Mouse (Mus musculus): ENCODE measurements at regions not wholly inside any gene's neighbourhood (a gene's known extent, or its start where the extent isn't known, plus 50 kb on each side); places are given as distances from the start of the nearest gene placed in this dataset.

GRCm38 (mm10) chr6:13305873-13306272 is 81.1 kb upstream of the Vwde start:
- Histone ChIP-seq H3K27me3 (ENCODE audit: control insufficient read depth, insufficient read depth, low read length) (no peaks in the 10 kb centered on the region), H3K4me3 (ENCODE audit: low read depth, low read length) (no peak overlapping the region), H3K36me3 (ENCODE audit: control insufficient read depth, insufficient read depth, low read length) (no peaks in the 10 kb centered on the region), H3K4me1 (ENCODE audit: control insufficient read depth, insufficient read depth, low read length) (no peaks in the 10 kb centered on the region), H3K9ac (ENCODE audit: low read length) (no peak overlapping the region), H3K4me2 (no peak overlapping the region), H3K9me3 (ENCODE audit: control insufficient read depth, low read length) (no peaks in the 10 kb centered on the region), H3K27ac (ENCODE audit: low read depth, low read length) (no peak overlapping the region)
- 88% methylated on average over 5 of the region's 5 CpGs for WGBS
- DNase-seq (ENCODE audit: low spot score, missing footprints) (no peak), ATAC-seq (ENCODE audit: low FRiP score) (no peak)

GRCm38 (mm10) chr6:13298171-13298570 is 73.4 kb upstream of the Vwde start:
- Histone ChIP-seq H3K4me2 (no peak overlapping the region), H3K36me3 (ENCODE audit: control insufficient read depth, insufficient read depth, low read length) (no peaks in the 10 kb centered on the region), H3K9ac (ENCODE audit: low read length) (no peak overlapping the region), H3K4me3 (ENCODE audit: low read depth, low read length) (no peak overlapping the region), H3K9me3 (ENCODE audit: control insufficient read depth, low read length) (no peaks in the 10 kb centered on the region), H3K4me1 (ENCODE audit: control insufficient read depth, insufficient read depth, low read length) (no peaks in the 10 kb centered on the region), H3K27me3 (ENCODE audit: control insufficient read depth, insufficient read depth, low read length) (no peaks in the 10 kb centered on the region), H3K27ac (ENCODE audit: low read depth, low read length) (no peak overlapping the region)
- WGBS = 81% methylated on average over 3 of the region's 3 CpGs
- DNase-seq (ENCODE audit: low spot score, missing footprints) (no peak), ATAC-seq (ENCODE audit: low FRiP score) (no peak)

GRCm38 (mm10) chr6:13297110-13297509 is 72.3 kb upstream of the Vwde start:
- WGBS = 85% methylated on average over 3 of the region's 3 CpGs
- no peak overlapping the region for H3K27ac ChIP-seq (ENCODE audit: low read depth, low read length)
- DNase-seq (ENCODE audit: low spot score, missing footprints) = no peak
- no peak for ATAC-seq (ENCODE audit: low FRiP score)
- no peaks in the 10 kb centered on the region for H3K4me1 ChIP-seq (ENCODE audit: control insufficient read depth, insufficient read depth, low read length)
- no peak overlapping the region for H3K4me3 ChIP-seq (ENCODE audit: low read depth, low read length)
- H3K4me2 ChIP-seq = no peak overlapping the region
- H3K27me3 ChIP-seq (ENCODE audit: control insufficient read depth, insufficient read depth, low read length) = no peaks in the 10 kb centered on the region
- H3K36me3 ChIP-seq (ENCODE audit: control insufficient read depth, insufficient read depth, low read length) = no peaks in the 10 kb centered on the region
- H3K9ac ChIP-seq (ENCODE audit: low read length) = no peak overlapping the region
- H3K9me3 ChIP-seq (ENCODE audit: control insufficient read depth, low read length) = no peaks in the 10 kb centered on the region

GRCm38 (mm10) chr6:13296041-13296440 is 71.3 kb upstream of the Vwde start:
- no peaks in the 10 kb centered on the region for H3K36me3 ChIP-seq (ENCODE audit: control insufficient read depth, insufficient read depth, low read length)
- H3K4me1 ChIP-seq (ENCODE audit: control insufficient read depth, insufficient read depth, low read length) = no peaks in the 10 kb centered on the region
- no peak for ATAC-seq (ENCODE audit: low FRiP score)
- no peaks in the 10 kb centered on the region for H3K9me3 ChIP-seq (ENCODE audit: control insufficient read depth, low read length)
- no peak overlapping the region for H3K9ac ChIP-seq (ENCODE audit: low read length)
- no peaks in the 10 kb centered on the region for H3K27me3 ChIP-seq (ENCODE audit: control insufficient read depth, insufficient read depth, low read length)
- no peak for DNase-seq (ENCODE audit: low spot score, missing footprints)
- WGBS = 86% methylated on average over 2 of the region's 2 CpGs
- no peak overlapping the region for H3K4me2 ChIP-seq
- no peak overlapping the region for H3K4me3 ChIP-seq (ENCODE audit: low read depth, low read length)
- H3K27ac ChIP-seq (ENCODE audit: low read depth, low read length) = no peak overlapping the region

- Histone ChIP-seq H3K27ac (ENCODE audit: low read depth, low read length) (no peak overlapping the region), H3K4me3 (ENCODE audit: low read depth, low read length) (no peak overlapping the region), H3K36me3 (ENCODE audit: control insufficient read depth, insufficient read depth, low read length) (no peaks in the 10 kb centered on the region), H3K27me3 (ENCODE audit: control insufficient read depth, insufficient read depth, low read length) (no peaks in the 10 kb centered on the region), H3K4me1 (ENCODE audit: control insufficient read depth, insufficient read depth, low read length) (no peaks in the 10 kb centered on the region), H3K9ac (ENCODE audit: low read length) (no peak overlapping the region), H3K4me2 (no peak overlapping the region), H3K9me3 (ENCODE audit: control insufficient read depth, low read length) (no peaks in the 10 kb centered on the region)
- DNase-seq (ENCODE audit: low spot score, missing footprints) (no peak), ATAC-seq (ENCODE audit: low FRiP score) (no peak)
- WGBS = 82% methylated on average over 4 of the region's 4 CpGs
Measured at GRCm38 (mm10) chr6:13294393-13294792, 69.6 kb upstream of the Vwde start.

- no peaks in the 10 kb centered on the region for H3K4me1 ChIP-seq (ENCODE audit: control insufficient read depth, insufficient read depth, low read length)
- DNase-seq (ENCODE audit: low spot score, missing footprints) = no peak
- ATAC-seq (ENCODE audit: low FRiP score) = no peak
- no peak overlapping the region for H3K27ac ChIP-seq (ENCODE audit: low read depth, low read length)
- H3K9ac ChIP-seq (ENCODE audit: low read length) = no peak overlapping the region
- no peak overlapping the region for H3K4me2 ChIP-seq
- H3K27me3 ChIP-seq (ENCODE audit: control insufficient read depth, insufficient read depth, low read length) = no peaks in the 10 kb centered on the region
- 96% methylated on average over 1 of the region's 1 CpGs for WGBS
- H3K36me3 ChIP-seq (ENCODE audit: control insufficient read depth, insufficient read depth, low read length) = no peaks in the 10 kb centered on the region
- H3K9me3 ChIP-seq (ENCODE audit: control insufficient read depth, low read length) = no peaks in the 10 kb centered on the region
- no peak overlapping the region for H3K4me3 ChIP-seq (ENCODE audit: low read depth, low read length)
Measured at GRCm38 (mm10) chr6:13288500-13288899, 63.7 kb upstream of the Vwde start.

GRCm38 (mm10) chr6:13287812-13288211 is 63.0 kb upstream of the Vwde start:
- ATAC-seq (ENCODE audit: low FRiP score) = no peak
- 81% methylated on average over 4 of the region's 4 CpGs for WGBS

GRCm38 (mm10) chr6:13286542-13287273 is 61.9 kb upstream of the Vwde start:
- Histone ChIP-seq H3K27ac (ENCODE audit: low read depth, low read length) (no peak overlapping the region), H3K36me3 (ENCODE audit: control insufficient read depth, insufficient read depth, low read length) (no peaks in the 10 kb centered on the region), H3K27me3 (ENCODE audit: control insufficient read depth, insufficient read depth, low read length) (no peaks in the 10 kb centered on the region), H3K4me2 (no peak overlapping the region), H3K4me1 (ENCODE audit: control insufficient read depth, insufficient read depth, low read length) (no peaks in the 10 kb centered on the region), H3K9ac (ENCODE audit: low read length) (no peak overlapping the region), H3K9me3 (ENCODE audit: control insufficient read depth, low read length) (no peaks in the 10 kb centered on the region), H3K4me3 (ENCODE audit: low read depth, low read length) (no peak overlapping the region)
- ATAC-seq (ENCODE audit: low FRiP score) = peak; percentile 72
- DNase-seq (ENCODE audit: low spot score, missing footprints) = no peak
- WGBS = 53% methylated on average over 6 of the region's 6 CpGs

More at GRCm38 (mm10) chr6:13287812-13288211, 63.0 kb upstream of the Vwde start:
- no peak overlapping the region for H3K27ac ChIP-seq (ENCODE audit: low read depth, low read length)
- H3K9me3 ChIP-seq (ENCODE audit: control insufficient read depth, low read length) = no peaks in the 10 kb centered on the region
- H3K36me3 ChIP-seq (ENCODE audit: control insufficient read depth, insufficient read depth, low read length) = no peaks in the 10 kb centered on the region
- no peak overlapping the region for H3K4me3 ChIP-seq (ENCODE audit: low read depth, low read length)
- no peaks in the 10 kb centered on the region for H3K4me1 ChIP-seq (ENCODE audit: control insufficient read depth, insufficient read depth, low read length)
- no peaks in the 10 kb centered on the region for H3K27me3 ChIP-seq (ENCODE audit: control insufficient read depth, insufficient read depth, low read length)
- no peak overlapping the region for H3K4me2 ChIP-seq
- no peak overlapping the region for H3K9ac ChIP-seq (ENCODE audit: low read length)
- no peak for DNase-seq (ENCODE audit: low spot score, missing footprints)

- Histone ChIP-seq H3K27ac (ENCODE audit: low read depth, low read length) (no peak overlapping the region), H3K36me3 (ENCODE audit: control insufficient read depth, insufficient read depth, low read length) (no peaks in the 10 kb centered on the region), H3K9me3 (ENCODE audit: control insufficient read depth, low read length) (no peaks in the 10 kb centered on the region), H3K4me3 (ENCODE audit: low read depth, low read length) (no peak overlapping the region), H3K4me1 (ENCODE audit: control insufficient read depth, insufficient read depth, low read length) (no peaks in the 10 kb centered on the region), H3K4me2 (no peak overlapping the region), H3K27me3 (ENCODE audit: control insufficient read depth, insufficient read depth, low read length) (no peaks in the 10 kb centered on the region), H3K9ac (ENCODE audit: low read length) (no peak overlapping the region)
- DNase-seq (ENCODE audit: low spot score, missing footprints) (peak; percentile 89), ATAC-seq (ENCODE audit: low FRiP score) (no peak)
- under 1% methylated on average over 3 of the region's 3 CpGs for WGBS
Measured at GRCm38 (mm10) chr6:13280835-13281234, 56.1 kb upstream of the Vwde start.
